Mouse (Mus musculus) liver, adult 2 months (tissue): Measurements from ENCODE around the gene Upf2.

Experiments used
- CTCF ChIP-seq: fragments of 200-500 bp; IDR thresholded peaks from 2 replicates; pipeline ENCODE4 v1.5.1; 2011; ENCODE audit warnings: low read depth, low read length, control low read depth
- POLR2A ChIP-seq: fragments of 200-500 bp; IDR thresholded peaks from 2 replicates; pipeline ENCODE4 v1.6.1; 2011; ENCODE audit warnings: low read length, control low read depth; ENCODE audit not compliant: insufficient read depth; ENCODE audit errors: extremely low read depth

- TF ChIP-seq POLR2A (no peak), CTCF (no peak)
Measured at GRCm38 (mm10) chr2:5929793-5930192, 21.5 kb upstream of the Upf2 start.
